Comparison of ENCODE assay signal across 10 mouse cellular contexts in genomic region chr10:85464152-85464551, GRCm38 (mm10).
A peak's percentile ranks its signal among the peaks of the same experiment; 100 is the strongest.
DNase-seq lines count a peak whose midpoint lies in the region; ATAC-seq and TF ChIP-seq lines count a peak whose summit lies in the region.
"Had no signal": no experiment of that assay in that cellular context is flagged by ENCODE, and none has a peak within 500 bp of the region (broad histone marks: within the 10 kb centered on the region; RNA-seq: fewer than 3 reads in every experiment).

No protein-coding gene starts in this region.

- WGBS in hindbrain, embryonic 12.5 days: 46% methylated on average over 6 of the region's 6 CpGs
- WGBS in hindbrain, embryonic 11.5 days: 46% methylated on average over 6 of the region's 6 CpGs
- 47% methylated on average over 6 of the region's 6 CpGs for WGBS in embryonic facial prominence, embryonic 10.5 days

- CTCF ChIA-PET in Patski (lab: Charles Lee): interaction anchor here (1.0 to 2.1 kb wide), 8 partner anchors 8 to 188 kb away, joined by 3 to 8 read pairs (median 3); no protein-coding TSS in a partner anchor

- H3K4me1 ChIP-seq in hindbrain, embryonic 12.5 days: peaks cover 39% of the 10 kb centered on the region
- H3K4me1 ChIP-seq in hindbrain, embryonic 11.5 days (replicated peaks; ENCODE audit: control insufficient read depth, insufficient read depth, low read length): 0 out of 2 replicates have a peak, but pooled peaks cover 2% of the 10 kb centered on the region
- peaks cover 19% of the 10 kb centered on the region for H3K4me1 ChIP-seq in embryonic facial prominence, embryonic 10.5 days

- no peak for TF ChIP-seq CTCF in Patski (IDR thresholded peaks at IDR 0.05)

- intact Hi-C loops in heart, postnatal 14 days (cut with DNase I): no loop called here

- no peak overlapping the region for H3K4me2 ChIP-seq in hindbrain, embryonic 12.5 days (replicated peaks)
- H3K4me2 ChIP-seq in hindbrain, embryonic 11.5 days (replicated peaks; ENCODE audit: low read depth, low read length): no peak overlapping the region
- H3K4me2 ChIP-seq: limb, embryonic 13.5 days had no signal

- DNase-seq in hindbrain, embryonic 11.5 days (ENCODE audit: low spot score): no peak
- DNase-seq in Patski (ENCODE audit: low read depth, low spot score): peak; percentile 86
- DNase-seq in embryonic facial prominence, embryonic 10.5 days (ENCODE audit: low spot score): peak; percentile 33
- peak; percentile 26 to 32 for DNase-seq in heart, postnatal 14 days
- no peak for DNase-seq in urinary bladder, postnatal 14 days (ENCODE audit: low spot score)
- DNase-seq: kidney, adult 11 months had no signal

- H3K27ac ChIP-seq in hindbrain, embryonic 12.5 days: peak overlapping the region; percentile 23; the same call in 1 of the 2 replicates
- H3K27ac ChIP-seq in hindbrain, embryonic 11.5 days (ENCODE audit: low read depth, low read length): no peak overlapping the region
- no peak overlapping the region for H3K27ac ChIP-seq in embryonic facial prominence, embryonic 10.5 days (replicated peaks)
- H3K27ac ChIP-seq: limb, embryonic 13.5 days had no signal

- no peaks in the 10 kb centered on the region for H3K27me3 ChIP-seq in hindbrain, embryonic 12.5 days
- no peaks in the 10 kb centered on the region for H3K27me3 ChIP-seq in hindbrain, embryonic 11.5 days (ENCODE audit: control insufficient read depth, insufficient read depth, low read length)
- no peaks in the 10 kb centered on the region for H3K27me3 ChIP-seq in Patski
- H3K27me3 ChIP-seq in embryonic facial prominence, embryonic 10.5 days (replicated peaks; ENCODE audit: low read depth, poor library complexity, severe bottlenecking): 0 out of 2 replicates have a peak, but pooled peaks cover 6% of the 10 kb centered on the region
- H3K27me3 ChIP-seq: limb, embryonic 13.5 days had no signal

- no peaks in the 10 kb centered on the region for H3K36me3 ChIP-seq in hindbrain, embryonic 12.5 days
- H3K36me3 ChIP-seq in hindbrain, embryonic 11.5 days (ENCODE audit: control insufficient read depth, insufficient read depth, low read length): no peaks in the 10 kb centered on the region
- H3K36me3 ChIP-seq in embryonic facial prominence, embryonic 10.5 days (replicated peaks): no peaks in the 10 kb centered on the region
- H3K36me3 ChIP-seq: limb, embryonic 13.5 days had no signal

- peak; percentile 60; the same call in 1 of the 2 replicates for ATAC-seq in hindbrain, embryonic 12.5 days (ENCODE audit: low FRiP score)
- no peak for ATAC-seq in hindbrain, embryonic 11.5 days (ENCODE audit: low FRiP score)
- ATAC-seq in Patski: peak; percentile 85
- ATAC-seq in megakaryocyte progenitor cell, adult 5-6 weeks (replicated peaks; ENCODE audit: poor library complexity): no peak
- ATAC-seq in megakaryocyte, adult 5-6 weeks (ENCODE audit: poor library complexity, severe bottlenecking): no peak

- in situ Hi-C loops in Patski (cut with MboI; ENCODE audit: low pct_unique_long_range_greater_than_20kb): loop anchor here (5.0 kb wide), 1 partner anchor 183 kb away; no protein-coding TSS in a partner anchor

- H3K9me3 ChIP-seq in hindbrain, embryonic 12.5 days (replicated peaks): no peaks in the 10 kb centered on the region
- no peaks in the 10 kb centered on the region for H3K9me3 ChIP-seq in hindbrain, embryonic 11.5 days (ENCODE audit: control insufficient read depth, low read length)
- no peaks in the 10 kb centered on the region for H3K9me3 ChIP-seq in embryonic facial prominence, embryonic 10.5 days
- H3K9me3 ChIP-seq: limb, embryonic 13.5 days had no signal

- POLR2A ChIA-PET in Patski (lab: Charles Lee): interaction anchor here (0.6 kb wide), 1 partner anchor 78 kb away, joined by 3 read pairs; no protein-coding TSS in a partner anchor

- H3K4me3 ChIP-seq in hindbrain, embryonic 12.5 days: no peak overlapping the region
- no peak overlapping the region for H3K4me3 ChIP-seq in hindbrain, embryonic 11.5 days (ENCODE audit: low read depth, low read length)
- H3K4me3 ChIP-seq in embryonic facial prominence, embryonic 10.5 days: no peak overlapping the region
- H3K4me3 ChIP-seq: limb, embryonic 13.5 days had no signal

- no peak overlapping the region for H3K9ac ChIP-seq in hindbrain, embryonic 12.5 days
- H3K9ac ChIP-seq in hindbrain, embryonic 11.5 days (ENCODE audit: low read depth, low read length): no peak overlapping the region
- H3K9ac ChIP-seq: limb, embryonic 13.5 days had no signal

Comparison
In these comparisons a context has a peak if more than half of its experiments do, and no peak if none do; other contexts are left out.
1. ATAC-seq: peak in hindbrain, embryonic 12.5 days (single experiment) and Patski (single experiment); none in hindbrain, embryonic 11.5 days (single experiment), megakaryocyte progenitor cell, adult 5-6 weeks (single experiment) and megakaryocyte, adult 5-6 weeks (single experiment).
2. DNase-seq: peak in Patski (single experiment), embryonic facial prominence, embryonic 10.5 days (single experiment) and heart, postnatal 14 days (2 of 2); none in hindbrain, embryonic 11.5 days (single experiment) and urinary bladder, postnatal 14 days (single experiment).